Mouse (Mus musculus) embryo, embryonic 9.5 days (tissue): Measurements from ENCODE around the gene Gnai2.
"Not testable (repeated sequence)": the region's sequence is repeated elsewhere in the genome, so short reads cannot be mapped to it uniquely, and the experiment has no call there.

Source experiments
- DNase-seq: peaks from one replicate; pipeline ENCODE4 v3.0.0-alpha.2; 2017; ENCODE audit errors: extremely low spot score

Gnai2 gene

GRCm38 (mm10) chr9:107569270-107569669 lies 65.9 kb downstream of the Gnai2 start:
- no peak for DNase-seq

DNA sequence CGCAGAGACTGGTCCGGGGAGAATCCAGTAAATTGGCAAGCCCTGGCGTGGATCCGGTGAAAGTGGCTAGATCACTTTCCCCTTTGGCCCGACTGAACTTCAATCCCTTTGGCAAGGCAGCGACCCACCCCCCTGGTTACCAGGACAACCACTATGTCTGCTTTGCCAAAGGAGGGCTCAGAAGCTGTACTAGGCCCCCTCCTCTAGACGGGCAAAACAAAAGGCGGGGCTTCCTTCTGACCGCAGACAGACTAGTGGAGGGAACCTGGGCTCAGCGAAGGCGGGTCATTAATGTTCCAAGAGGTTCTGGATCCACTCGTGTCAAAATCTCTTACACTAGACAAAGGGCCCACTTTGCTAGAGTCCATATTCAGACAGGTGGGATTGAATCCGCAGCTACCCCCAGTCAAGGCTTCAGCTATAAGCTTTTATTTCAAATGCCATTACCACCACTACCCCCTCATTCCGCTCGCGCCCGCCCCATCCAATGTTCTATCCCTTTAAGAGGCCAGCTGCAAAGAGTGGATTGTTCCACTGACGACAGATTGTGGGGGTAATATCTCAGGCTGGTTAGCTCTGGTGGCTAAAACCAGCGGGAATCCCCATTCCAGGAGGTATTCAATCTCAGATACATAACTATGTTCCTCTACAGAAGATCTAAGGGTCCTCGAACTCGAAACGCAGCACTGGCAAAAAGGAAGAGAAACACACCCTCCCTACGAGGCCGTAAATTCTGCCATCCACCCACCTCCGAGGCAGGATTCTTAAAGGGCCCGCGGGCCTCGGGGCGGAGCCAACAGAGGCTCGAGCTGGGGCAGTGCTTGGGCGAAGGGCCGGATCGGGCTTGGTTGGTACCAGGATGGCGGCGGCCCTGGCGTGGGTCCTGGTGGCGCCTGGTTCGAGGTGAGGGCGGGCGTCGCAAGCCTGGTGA lies 66.6 kb downstream of the Gnai2 start:
- DNase-seq: peak; percentile 91

- DNase-seq: peak; percentile 48
Measured at GRCm38 (mm10) chr9:107567702-107568319, 67.4 kb downstream of the Gnai2 start, which contains the start of gene Hyal2. Gene Hyal2 (plus strand): TSS chr9:107567945.

DNA sequence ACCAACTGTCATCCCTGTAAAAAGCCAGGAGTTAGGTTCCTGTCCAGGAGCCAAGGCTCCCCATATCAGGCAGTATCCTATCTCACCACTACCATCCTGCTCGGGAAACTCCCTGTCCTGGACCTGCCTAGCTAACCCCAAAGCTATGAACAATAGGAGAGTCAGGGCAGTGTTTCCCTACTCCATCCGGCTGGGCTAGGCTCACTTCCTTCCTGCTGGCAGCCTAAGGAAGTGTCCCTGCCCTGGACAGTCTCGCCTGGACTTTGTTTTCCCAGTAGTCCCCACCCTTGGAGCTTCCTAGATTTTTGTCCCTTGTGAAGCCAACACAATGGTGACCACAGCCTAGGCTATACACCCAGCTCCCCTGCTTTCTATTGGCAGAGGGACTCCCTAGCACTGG lies 68.3 kb downstream of the Gnai2 start:
- DNase-seq: no peak

GRCm38 (mm10) chr9:107566041-107566709 lies 69.0 kb downstream of the Gnai2 start:
- DNase-seq: peak; percentile 77

DNA sequence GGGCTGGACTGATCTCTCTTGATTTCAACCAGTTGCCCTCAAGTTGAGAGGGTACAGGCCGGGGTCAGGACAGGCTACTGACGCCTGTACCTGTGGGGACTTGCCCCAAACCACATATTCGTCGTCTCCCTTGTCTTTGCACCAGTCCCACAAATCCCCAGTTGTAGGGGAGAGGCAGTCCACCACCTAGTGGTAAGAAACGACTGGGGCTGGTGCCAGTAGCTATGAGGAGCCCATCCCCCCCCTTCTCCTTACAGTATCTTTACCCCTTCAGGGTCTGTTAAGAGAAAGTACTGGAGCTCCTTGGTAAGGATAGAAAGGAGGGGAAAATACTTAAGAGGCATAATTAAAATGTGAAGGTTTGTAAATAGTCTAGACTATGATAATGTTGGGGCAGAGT lies 69.6 kb downstream of the Gnai2 start:
- DNase-seq: not testable (repeated sequence)
